Mouse (Mus musculus): ENCODE measurements at regions not wholly inside any gene's neighbourhood (a gene's known extent, or its start where the extent isn't known, plus 50 kb on each side); places are given as distances from the start of the nearest gene placed in this dataset.
"Not testable (repeated sequence)": the region's sequence is repeated elsewhere in the genome, so short reads cannot be mapped to it uniquely, and the experiment has no call there.

- ATAC-seq (ENCODE audit: insufficient number of reproducible peaks, insufficient read depth, low FRiP score, low TSS enrichment) = peak; percentile 22; the same call in 1 of the 2 replicates
- Histone ChIP-seq H3K9ac (no peak overlapping the region), H3K27me3 (no peaks in the 10 kb centered on the region), H3K4me2 (replicated peaks) (no peak overlapping the region), H3K36me3 (no peaks in the 10 kb centered on the region), H3K27ac (no peak overlapping the region), H3K4me1 (peaks cover 5% of the 10 kb centered on the region; the same call in 1 of the 2 replicates), H3K4me3 (no peak overlapping the region), H3K9me3 (no peaks in the 10 kb centered on the region)
- 31% methylated on average over 4 of the region's 4 CpGs for WGBS
These were observed 132.9 kb downstream of the Tfec start for GRCm38 (mm10) chr6:16765354-16765753.

GRCm38 (mm10) chr6:16764707-16765106 is 133.5 kb downstream of the Tfec start:
- no peak overlapping the region for H3K9ac ChIP-seq
- no peaks in the 10 kb centered on the region for H3K27me3 ChIP-seq
- no peak overlapping the region for H3K4me3 ChIP-seq
- ATAC-seq (ENCODE audit: insufficient number of reproducible peaks, insufficient read depth, low FRiP score, low TSS enrichment) = peak; percentile 77; the same call in 1 of the 2 replicates
- WGBS = 23% methylated on average over 5 of the region's 5 CpGs
- H3K36me3 ChIP-seq = no peaks in the 10 kb centered on the region
- no peak overlapping the region for H3K4me2 ChIP-seq (replicated peaks)
- H3K4me1 ChIP-seq = peaks cover 5% of the 10 kb centered on the region; the same call in 1 of the 2 replicates
- H3K9me3 ChIP-seq = no peaks in the 10 kb centered on the region
- no peak overlapping the region for H3K27ac ChIP-seq

- 88% methylated on average over 1 of the region's 1 CpGs for WGBS
- H3K4me1 ChIP-seq; H3K4me3 ChIP-seq; H3K4me2 ChIP-seq (replicated peaks); H3K9ac ChIP-seq; H3K27ac ChIP-seq; H3K9me3 ChIP-seq; H3K36me3 ChIP-seq; ATAC-seq (ENCODE audit: insufficient number of reproducible peaks, insufficient read depth, low FRiP score, low TSS enrichment); H3K27me3 ChIP-seq: not testable (repeated sequence)
These were observed 143.2 kb downstream of the Tfec start for GRCm38 (mm10) chr6:16755044-16755443.

- Histone ChIP-seq H3K27me3 (no peaks in the 10 kb centered on the region), H3K9me3 (no peaks in the 10 kb centered on the region), H3K9ac (no peak overlapping the region), H3K4me3 (no peak overlapping the region), H3K36me3 (no peaks in the 10 kb centered on the region), H3K4me1 (no peaks in the 10 kb centered on the region), H3K27ac (no peak overlapping the region), H3K4me2 (replicated peaks) (no peak overlapping the region)
- 68% methylated on average over 7 of the region's 7 CpGs for WGBS
- ATAC-seq (ENCODE audit: insufficient number of reproducible peaks, insufficient read depth, low FRiP score, low TSS enrichment) = no peak
These were observed 165.1 kb downstream of the Tfec start for GRCm38 (mm10) chr6:16733184-16733583.

GRCm38 (mm10) chr6:16732095-16732494 is 166.1 kb downstream of the Tfec start:
- no peak overlapping the region for H3K4me3 ChIP-seq
- H3K36me3 ChIP-seq = no peaks in the 10 kb centered on the region
- no peak for ATAC-seq (ENCODE audit: insufficient number of reproducible peaks, insufficient read depth, low FRiP score, low TSS enrichment)
- no peaks in the 10 kb centered on the region for H3K4me1 ChIP-seq
- no peak overlapping the region for H3K4me2 ChIP-seq (replicated peaks)
- 79% methylated on average over 3 of the region's 3 CpGs for WGBS
- no peak overlapping the region for H3K27ac ChIP-seq
- H3K9ac ChIP-seq = no peak overlapping the region
- no peaks in the 10 kb centered on the region for H3K27me3 ChIP-seq
- no peaks in the 10 kb centered on the region for H3K9me3 ChIP-seq

GRCm38 (mm10) chr6:16727256-16727890 is 170.9 kb downstream of the Tfec start:
- 20% methylated on average over 13 of the region's 13 CpGs for WGBS
- no peak overlapping the region for H3K27ac ChIP-seq

GRCm38 (mm10) chr6:16725256-16725655 is 173.0 kb downstream of the Tfec start:
- Histone ChIP-seq H3K4me3 (no peak overlapping the region), H3K4me1 (no peaks in the 10 kb centered on the region), H3K27ac (no peak overlapping the region), H3K4me2 (replicated peaks) (no peak overlapping the region), H3K27me3 (no peaks in the 10 kb centered on the region), H3K36me3 (no peaks in the 10 kb centered on the region), H3K9me3 (no peaks in the 10 kb centered on the region), H3K9ac (no peak overlapping the region)
- no peak for ATAC-seq (ENCODE audit: insufficient number of reproducible peaks, insufficient read depth, low FRiP score, low TSS enrichment)
- WGBS = 86% methylated on average over 2 of the region's 2 CpGs

More at GRCm38 (mm10) chr6:16727256-16727890, 170.9 kb downstream of the Tfec start:
- no peaks in the 10 kb centered on the region for H3K27me3 ChIP-seq
- peak overlapping the region; percentile 18; the same call in 1 of the 2 replicates for H3K4me2 ChIP-seq (replicated peaks)
- no peak overlapping the region for H3K9ac ChIP-seq
- ATAC-seq (ENCODE audit: insufficient number of reproducible peaks, insufficient read depth, low FRiP score, low TSS enrichment) = 0 out of 2 replicates have a peak, but pooled peaks have one; percentile 52
- H3K9me3 ChIP-seq = no peaks in the 10 kb centered on the region
- no peak overlapping the region for H3K4me3 ChIP-seq
- H3K36me3 ChIP-seq = no peaks in the 10 kb centered on the region
- no peaks in the 10 kb centered on the region for H3K4me1 ChIP-seq

- ATAC-seq (ENCODE audit: insufficient number of reproducible peaks, insufficient read depth, low FRiP score, low TSS enrichment) = no peak
- H3K9me3 ChIP-seq = no peaks in the 10 kb centered on the region
- 90% methylated on average over 4 of the region's 4 CpGs for WGBS
- H3K27ac ChIP-seq = peak overlapping the region; percentile 71; the same call in 1 of the 2 replicates
- no peak overlapping the region for H3K4me2 ChIP-seq (replicated peaks)
- no peak overlapping the region for H3K9ac ChIP-seq
- H3K4me1 ChIP-seq = peaks cover 5% of the 10 kb centered on the region; the same call in 1 of the 2 replicates
- no peaks in the 10 kb centered on the region for H3K36me3 ChIP-seq
- 0 out of 2 replicates have a peak, but pooled peaks cover 3% of the 10 kb centered on the region for H3K27me3 ChIP-seq
- no peak overlapping the region for H3K4me3 ChIP-seq
These were observed 193.7 kb downstream of the Tfec start for GRCm38 (mm10) chr6:16704496-16704895.

GRCm38 (mm10) chr6:16703412-16703746 is 194.9 kb downstream of the Tfec start:
- H3K9me3 ChIP-seq = no peaks in the 10 kb centered on the region
- no peaks in the 10 kb centered on the region for H3K36me3 ChIP-seq
- WGBS = 31% methylated on average over 3 of the region's 3 CpGs
- no peak overlapping the region for H3K4me2 ChIP-seq (replicated peaks)
- H3K27ac ChIP-seq = no peak overlapping the region
- H3K9ac ChIP-seq = no peak overlapping the region
- peaks cover 5% of the 10 kb centered on the region; the same call in 1 of the 2 replicates for H3K4me1 ChIP-seq
- 0 out of 2 replicates have a peak, but pooled peaks cover 3% of the 10 kb centered on the region for H3K27me3 ChIP-seq
- peak; percentile 62; the same call in 1 of the 2 replicates for ATAC-seq (ENCODE audit: insufficient number of reproducible peaks, insufficient read depth, low FRiP score, low TSS enrichment)
- no peak overlapping the region for H3K4me3 ChIP-seq

- Histone ChIP-seq H3K4me1 (peaks cover 5% of the 10 kb centered on the region; the same call in 1 of the 2 replicates), H3K9ac (no peak overlapping the region), H3K4me2 (replicated peaks) (no peak overlapping the region), H3K36me3 (no peaks in the 10 kb centered on the region), H3K4me3 (no peak overlapping the region), H3K27ac (peak overlapping the region; percentile 30), H3K27me3 (0 out of 2 replicates have a peak, but pooled peaks cover 3% of the 10 kb centered on the region), H3K9me3 (no peaks in the 10 kb centered on the region)
- 21% methylated on average over 7 of the region's 7 CpGs for WGBS
- peak; percentile 77 for ATAC-seq (ENCODE audit: insufficient number of reproducible peaks, insufficient read depth, low FRiP score, low TSS enrichment)
These were observed 195.4 kb downstream of the Tfec start for GRCm38 (mm10) chr6:16702706-16703411.

GRCm38 (mm10) chr6:16697285-16697684 is 201.0 kb downstream of the Tfec start:
- no peaks in the 10 kb centered on the region for H3K27me3 ChIP-seq
- H3K9ac ChIP-seq = no peak overlapping the region
- H3K4me1 ChIP-seq = 0 out of 2 replicates have a peak, but pooled peaks cover 8% of the 10 kb centered on the region
- H3K4me2 ChIP-seq (replicated peaks) = no peak overlapping the region
- H3K4me3 ChIP-seq = no peak overlapping the region
- no peaks in the 10 kb centered on the region for H3K9me3 ChIP-seq
- ATAC-seq (ENCODE audit: insufficient number of reproducible peaks, insufficient read depth, low FRiP score, low TSS enrichment) = no peak
- H3K27ac ChIP-seq = no peak overlapping the region
- WGBS = 66% methylated on average over 4 of the region's 4 CpGs
- no peaks in the 10 kb centered on the region for H3K36me3 ChIP-seq

- Histone ChIP-seq H3K9ac (no peak overlapping the region), H3K27me3 (no peaks in the 10 kb centered on the region), H3K4me3 (no peak overlapping the region), H3K27ac (no peak overlapping the region), H3K4me1 (peaks cover 3% of the 10 kb centered on the region; the same call in 1 of the 2 replicates), H3K36me3 (no peaks in the 10 kb centered on the region), H3K9me3 (0 out of 2 replicates have a peak, but pooled peaks cover 3% of the 10 kb centered on the region), H3K4me2 (replicated peaks) (no peak overlapping the region)
- WGBS = 1% methylated on average over 2 of the region's 2 CpGs
- no peak for ATAC-seq (ENCODE audit: insufficient number of reproducible peaks, insufficient read depth, low FRiP score, low TSS enrichment)
These were observed 230.2 kb downstream of the Tfec start for GRCm38 (mm10) chr6:16668004-16668403.

All from embryonic facial prominence, embryonic 12.5 days (tissue).